Mouse (Mus musculus) limb, embryonic 14.5 days (tissue): ENCODE data around the gene Urah. TPM values are rescaled to one million over a fixed set of nuclear protein-coding genes. Genes with fewer than 3 reads are reported as not detected.
A peak's percentile ranks its signal among the peaks of the same experiment; 100 is the strongest.

Experiments
- ATAC-seq: fragments of 200-750 bp; cut with Nextera tagmentation; 2 replicates; pipeline ENCODE4 v1.8.0; 2017; ENCODE audit warnings: low read depth, moderate number of reproducible peaks, moderate TSS enrichment; ENCODE audit not compliant: low FRiP score
- DNase-seq: peaks from one replicate; pipeline ENCODE4 v3.0.0-alpha.2; 2015; ENCODE audit warnings: low spot score
- H3K27ac ChIP-seq: fragments of 300-500 bp; sonication (generic); replicated peaks from 2 replicates; pipeline ENCODE4 v1.5.1; 2014; ENCODE audit warnings: low read depth, mild to moderate bottlenecking, low read length, moderate library complexity, mixed read lengths
- H3K27me3 ChIP-seq: fragments of 300-500 bp; sonication (generic); 2 replicates; pipeline ENCODE4 v1.6.1; 2014; ENCODE audit warnings: low read length, mixed read lengths; ENCODE audit not compliant: control insufficient read depth, insufficient read depth
- H3K36me3 ChIP-seq: fragments of 300-500 bp; sonication (generic); 2 replicates; pipeline ENCODE4 v1.6.1; 2014; ENCODE audit warnings: mild to moderate bottlenecking, low read length, moderate library complexity, mixed read lengths; ENCODE audit not compliant: control insufficient read depth, insufficient read depth
- H3K4me1 ChIP-seq: fragments of 300-500 bp; sonication (generic); 2 replicates; pipeline ENCODE4 v1.6.1; 2014; ENCODE audit warnings: antibody characterized with exemption, low read length, mixed read lengths; ENCODE audit not compliant: control insufficient read depth, insufficient read depth
- H3K4me2 ChIP-seq: fragments of 300-500 bp; sonication (generic); replicated peaks from 2 replicates; pipeline ENCODE4 v1.6.1; 2014; ENCODE audit warnings: low read depth, mild to moderate bottlenecking, low read length, moderate library complexity; ENCODE audit not compliant: severe bottlenecking
- H3K4me3 ChIP-seq: fragments of 300-500 bp; sonication (generic); replicated peaks from 2 replicates; pipeline ENCODE4 v1.5.1; 2014; ENCODE audit warnings: low read length
- H3K9ac ChIP-seq: fragments of 300-500 bp; sonication (generic); 2 replicates; pipeline ENCODE4 v1.6.1; 2014; ENCODE audit warnings: mild to moderate bottlenecking, low read depth, low read length, moderate library complexity; ENCODE audit not compliant: severe bottlenecking
- H3K9me3 ChIP-seq: fragments of 300-500 bp; sonication (generic); 2 replicates; pipeline ENCODE4 v1.6.1; 2016; ENCODE audit warnings: low read length; ENCODE audit not compliant: control insufficient read depth
- POLR2A ChIP-seq: fragments of 200-500 bp; IDR thresholded peaks from 2 replicates; pipeline ENCODE4 v1.8.0; 2012; ENCODE audit warnings: inconsistent platforms, mild to moderate bottlenecking, moderate library complexity, borderline replicate concordance; ENCODE audit not compliant: insufficient read depth, insufficient read length; ENCODE audit errors: extremely low read depth
- WGBS: fragments of 180-500 bp; shearing (Covaris S2); extraction: QIAGEN DNeasy Blood & Tissue Kit; methylation state at CpG from one replicate; pipeline ENCODE4 v1.1.7; 2014; 5-methylcytosine and 5-hydroxymethylcytosine counted together
- polyA plus RNA-seq, 2 experiments: library from polyadenylated mRNA; depleted of rRNA in 1 of 2; stranded (reverse) in 1 of 2; unstranded in 1 of 2; fragments of >200 nt; fragmentation: Nextera tagmentation in 1 of 2; extraction: Ambion mirVana in 1 of 2; gene quantifications; 2 replicates each; pipeline versions ENCODE4 v1.2.1 to v1.2.3; 2012 to 2014

Gene Urah
- polyA plus RNA-seq, 2 experiments, result 2.5 to 9.0 TPM

GRCm38 (mm10) chr7:140820173-140820572 is 14.6 kb upstream of the Urah start:
- DNase-seq (no peak), ATAC-seq (no peak)
- WGBS, result 69% methylated on average over 4 of the region's 4 CpGs
- Histone ChIP-seq H3K27me3 (no peaks in the 10 kb centered on the region), H3K4me1 (no peaks in the 10 kb centered on the region), H3K4me2 (no peak overlapping the region), H3K4me3 (no peak overlapping the region), H3K36me3 (0 out of 2 replicates have a peak, but pooled peaks cover 2% of the 10 kb centered on the region), H3K9ac (no peak overlapping the region), H3K27ac (no peak overlapping the region), H3K9me3 (no peaks in the 10 kb centered on the region)
- TF ChIP-seq POLR2A, result no peak

GRCm38 (mm10) chr7:140821305-140821652 is 13.5 kb upstream of the Urah start:
- peak overlapping the region; percentile 65 for H3K4me2 ChIP-seq
- H3K27me3 ChIP-seq, result no peaks in the 10 kb centered on the region
- DNase-seq (no peak), ATAC-seq (no peak)
- H3K9me3 ChIP-seq, result no peaks in the 10 kb centered on the region
- 47% methylated on average over 5 of the region's 5 CpGs for WGBS
- H3K27ac ChIP-seq, result no peak overlapping the region
- H3K4me3 ChIP-seq, result peak overlapping the region; percentile 45
- TF ChIP-seq POLR2A, result no peak
- peak overlapping the region; percentile 57 for H3K9ac ChIP-seq
- no peaks in the 10 kb centered on the region for H3K4me1 ChIP-seq
- 0 out of 2 replicates have a peak, but pooled peaks cover 2% of the 10 kb centered on the region for H3K36me3 ChIP-seq

GRCm38 (mm10) chr7:140821653-140822329 is 13.0 kb upstream of the Urah start, which contains the start of gene Zfp941:
Zfp941 (minus strand) TSS chr7:140822178.
- H3K4me1 ChIP-seq, result no peaks in the 10 kb centered on the region
- peak; percentile 78 for ATAC-seq
- H3K9ac ChIP-seq, result peak within 1 kb of the TSS; percentile 57
- peak within 1 kb of the TSS; percentile 65 for H3K4me2 ChIP-seq
- H3K4me3 ChIP-seq, result peak within 1 kb of the TSS; percentile 45
- H3K27ac ChIP-seq, result no peak within 1 kb of the TSS
- H3K9me3 ChIP-seq, result no peaks in the 10 kb centered on the region
- 2% methylated on average over 21 of the region's 21 CpGs for WGBS
- H3K27me3 ChIP-seq, result no peaks in the 10 kb centered on the region
- no peak for TF ChIP-seq POLR2A
- DNase-seq, result peak; percentile 49
- 0 out of 2 replicates have a peak, but pooled peaks cover 2% of the 10 kb centered on the region for H3K36me3 ChIP-seq

- Histone ChIP-seq H3K27ac (no peak overlapping the region), H3K4me2 (no peak overlapping the region), H3K27me3 (no peaks in the 10 kb centered on the region), H3K9me3 (no peaks in the 10 kb centered on the region), H3K4me3 (no peak overlapping the region), H3K9ac (no peak overlapping the region), H3K4me1 (no peaks in the 10 kb centered on the region), H3K36me3 (no peaks in the 10 kb centered on the region)
- no peak for TF ChIP-seq POLR2A
- DNase-seq (no peak), ATAC-seq (no peak)
- 89% methylated on average over 4 of the region's 4 CpGs for WGBS
Observed at GRCm38 (mm10) chr7:140822731-140823130, 12.1 kb upstream of the Urah start.

- Histone ChIP-seq H3K4me2 (no peak overlapping the region), H3K4me1 (no peaks in the 10 kb centered on the region), H3K4me3 (no peak overlapping the region), H3K27me3 (no peaks in the 10 kb centered on the region), H3K36me3 (no peaks in the 10 kb centered on the region), H3K9me3 (no peaks in the 10 kb centered on the region), H3K27ac (no peak overlapping the region), H3K9ac (no peak overlapping the region)
- ATAC-seq (no peak), DNase-seq (peak; percentile 36)
- 34% methylated on average over 8 of the region's 8 CpGs for WGBS
- TF ChIP-seq POLR2A, result no peak
Observed at GRCm38 (mm10) chr7:140828171-140828881, 6.5 kb upstream of the Urah start.
